Mouse (Mus musculus) spleen, adult 2 months (tissue): Measurements from ENCODE around the gene Hps5. TPM values are rescaled to one million over a fixed set of nuclear protein-coding genes. Genes with fewer than 3 reads are reported as not detected.

Experiments
- DNase-seq, 2 experiments: peaks; one replicate each; pipeline versions ENCODE4 v3.0.0 to v3.0.0-alpha.2; 2012 to 2021; ENCODE audit warnings: low spot score in 2 of 2, low read depth in 1 of 2
- H3K27ac ChIP-seq: fragments of 200-500 bp; 2 replicates; pipeline ENCODE4 v1.5.1; 2012; ENCODE audit warnings: low read length, inconsistent platforms; ENCODE audit not compliant: insufficient read depth
- H3K27me3 ChIP-seq: fragments of 200-500 bp; 2 replicates; pipeline ENCODE4 v1.6.1; 2012; ENCODE audit warnings: mild to moderate bottlenecking, moderate library complexity, low read length, inconsistent platforms; ENCODE audit not compliant: control insufficient read depth, insufficient read depth
- H3K36me3 ChIP-seq: fragments of 200-500 bp; 2 replicates; pipeline ENCODE4 v1.6.1; 2012; ENCODE audit warnings: mild to moderate bottlenecking, low read length, inconsistent platforms; ENCODE audit not compliant: control insufficient read depth, insufficient read depth
- H3K4me1 ChIP-seq: fragments of 200-500 bp; 2 replicates; pipeline ENCODE4 v1.6.1; 2011; ENCODE audit warnings: inconsistent platforms; ENCODE audit not compliant: control insufficient read depth, insufficient read depth, insufficient read length
- H3K4me3 ChIP-seq: fragments of 200-500 bp; 2 replicates; pipeline ENCODE4 v1.5.1; 2011; ENCODE audit warnings: mild to moderate bottlenecking, inconsistent platforms; ENCODE audit not compliant: insufficient read depth, insufficient read length; ENCODE audit errors: extremely low read depth
- CTCF ChIP-seq: fragments of 200-500 bp; IDR thresholded peaks from 2 replicates; pipeline ENCODE4 v1.5.1; 2011; ENCODE audit warnings: mild to moderate bottlenecking, inconsistent platforms; ENCODE audit not compliant: insufficient read depth, insufficient read length, insufficient replicate concordance; ENCODE audit errors: extremely low read depth
- POLR2A ChIP-seq: fragments of 200-500 bp; IDR thresholded peaks from 2 replicates; pipeline ENCODE4 v1.6.1; 2011; ENCODE audit warnings: low read depth, low read length, inconsistent platforms
- WGBS: fragments of 180-500 bp; shearing (Covaris S2); methylation state at CpG from one replicate; pipeline ENCODE4 v1.1.7; 2018; 5-methylcytosine and 5-hydroxymethylcytosine counted together
- polyA plus RNA-seq: library from polyadenylated mRNA; depleted of rRNA; stranded (reverse); fragments of >200 nt; gene quantifications from 2 replicates; pipeline ENCODE4 v1.2.3, GENCODE M21; 2012

Hps5 gene
- polyA plus RNA-seq, 1 experiment, result 20.3 TPM

GRCm38 (mm10) chr7:46738561-46739460, 57.1 kb downstream of the Hps5 start:
- H3K27ac ChIP-seq, result no peak overlapping the region
- no peaks in the 10 kb centered on the region for H3K36me3 ChIP-seq
- H3K4me3 ChIP-seq, result no peak overlapping the region
- no peak for TF ChIP-seq POLR2A
- TF ChIP-seq CTCF, result no peak
- 76% methylated on average over 12 of the region's 12 CpGs for WGBS
- H3K27me3 ChIP-seq, result no peaks in the 10 kb centered on the region
- no peaks in the 10 kb centered on the region for H3K4me1 ChIP-seq
- DNase-seq, result no peak

GRCm38 (mm10) chr7:46734983-46735382, 60.9 kb downstream of the Hps5 start:
- no peaks in the 10 kb centered on the region for H3K27me3 ChIP-seq
- H3K36me3 ChIP-seq, result no peaks in the 10 kb centered on the region
- 48% methylated on average over 2 of the region's 2 CpGs for WGBS
- TF ChIP-seq POLR2A (no peak), CTCF (no peak)
- H3K4me1 ChIP-seq, result no peaks in the 10 kb centered on the region
- H3K27ac ChIP-seq, result no peak overlapping the region
- no peak overlapping the region for H3K4me3 ChIP-seq
- DNase-seq, result peak in 1 of 2 experiments; percentile 49

- TF ChIP-seq POLR2A, result no peak
- TF ChIP-seq CTCF, result no peak
- WGBS, result 91% methylated on average over 4 of the region's 4 CpGs
- Histone ChIP-seq H3K27ac (no peak within 1 kb of the TSS), H3K27me3 (no peaks in the 10 kb centered on the region), H3K4me3 (no peak within 1 kb of the TSS), H3K36me3 (no peaks in the 10 kb centered on the region), H3K4me1 (no peaks in the 10 kb centered on the region)
- no peak for DNase-seq
These were observed 63.4 kb downstream of the Hps5 start, which contains the start of gene Saa4 for GRCm38 (mm10) chr7:46732458-46732857. TSS of gene Saa4 (minus strand) at chr7:46732603.

DNA sequence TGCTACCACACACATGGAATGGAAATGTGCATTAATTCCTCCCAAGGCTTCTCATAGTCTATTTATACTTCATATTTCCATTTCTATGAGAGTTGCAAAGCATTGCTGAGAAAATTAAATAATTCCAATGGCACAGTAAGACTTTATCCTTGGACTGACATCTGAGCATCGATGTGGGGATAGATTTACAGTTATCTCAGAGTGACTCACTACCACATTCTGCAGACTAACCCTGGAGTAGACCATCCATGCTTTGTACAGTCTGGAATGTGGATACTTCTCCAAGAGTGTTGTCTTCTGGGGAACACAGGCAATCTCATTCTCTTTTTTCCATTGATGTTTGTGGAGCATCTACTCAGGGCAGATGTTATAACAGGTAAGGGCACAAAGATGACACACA, 68.3 kb downstream of the Hps5 start:
- Histone ChIP-seq H3K27me3 (no peaks in the 10 kb centered on the region; the same call in 1 of the 2 replicates), H3K4me3 (no peak overlapping the region), H3K36me3 (no peaks in the 10 kb centered on the region), H3K4me1 (peaks cover 5% of the 10 kb centered on the region; the same call in 1 of the 2 replicates), H3K27ac (no peak overlapping the region)
- no peak for DNase-seq
- no peak for TF ChIP-seq POLR2A
- TF ChIP-seq CTCF, result no peak
- WGBS, result 87% methylated on average over 1 of the region's 1 CpGs

GRCm38 (mm10) chr7:46724396-46724795, 71.5 kb downstream of the Hps5 start:
- whole genome bisulfite sequencing, result 54% methylated on average over 5 of the region's 5 CpGs
- TF ChIP-seq POLR2A (no peak), CTCF (no peak)
- no peaks in the 10 kb centered on the region for H3K36me3 ChIP-seq
- no peak for DNase-seq
- no peak overlapping the region for H3K4me3 ChIP-seq
- H3K4me1 ChIP-seq, result peaks cover 5% of the 10 kb centered on the region; the same call in 1 of the 2 replicates
- no peak overlapping the region for H3K27ac ChIP-seq
- H3K27me3 ChIP-seq, result no peaks in the 10 kb centered on the region; the same call in 1 of the 2 replicates

DNA sequence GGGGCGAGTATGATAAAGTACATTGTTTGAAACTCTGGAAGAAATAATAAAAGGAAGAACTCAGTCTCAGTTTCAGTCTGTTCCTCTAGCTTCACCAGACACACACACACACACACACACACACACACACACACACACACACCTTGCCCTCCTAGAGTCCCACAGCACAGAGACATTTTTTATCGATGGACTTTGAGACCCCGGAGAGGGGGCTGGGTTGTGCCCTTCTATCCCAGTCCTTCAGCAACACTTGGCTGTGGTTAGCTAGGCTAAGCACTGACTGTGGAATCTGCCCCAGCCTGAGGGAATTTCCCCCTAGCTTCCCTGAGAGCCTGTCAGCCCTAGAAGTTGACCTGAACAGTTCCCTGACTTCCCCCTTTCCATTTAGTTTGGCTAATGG, 72.0 kb downstream of the Hps5 start:
- no peak overlapping the region for H3K27ac ChIP-seq
- DNase-seq, result no peak

GRCm38 (mm10) chr7:46723354-46723753, 72.5 kb downstream of the Hps5 start:
- Histone ChIP-seq H3K36me3 (no peaks in the 10 kb centered on the region), H3K4me1 (peaks cover 5% of the 10 kb centered on the region; the same call in 1 of the 2 replicates), H3K27me3 (no peaks in the 10 kb centered on the region; the same call in 1 of the 2 replicates), H3K27ac (no peak overlapping the region), H3K4me3 (no peak overlapping the region)
- no peak for DNase-seq
- TF ChIP-seq CTCF, result no peak
- TF ChIP-seq POLR2A, result no peak
- 93% methylated on average over 6 of the region's 6 CpGs for WGBS

More for the DNA sequence above, 72.0 kb downstream of the Hps5 start:
- no peak overlapping the region for H3K4me3 ChIP-seq
- 78% methylated on average over 3 of the region's 3 CpGs for WGBS
- H3K4me1 ChIP-seq, result peaks cover 5% of the 10 kb centered on the region; the same call in 1 of the 2 replicates
- H3K36me3 ChIP-seq, result no peaks in the 10 kb centered on the region
- TF ChIP-seq CTCF, result no peak
- no peak for TF ChIP-seq POLR2A
- H3K27me3 ChIP-seq, result no peaks in the 10 kb centered on the region; the same call in 1 of the 2 replicates
